Mouse (Mus musculus) embryonic facial prominence, embryonic 12.5 days (tissue): Measurements from ENCODE around the gene Map6. TPM values are rescaled to one million over a fixed set of nuclear protein-coding genes. Genes with fewer than 3 reads are reported as not detected.

Experiments
- ATAC-seq: fragments of 200-750 bp; cut with Nextera tagmentation; 2 replicates; pipeline ENCODE4 v1.8.0; 2017; ENCODE audit not compliant: insufficient number of reproducible peaks, insufficient read depth, low FRiP score, low TSS enrichment
- H3K27ac ChIP-seq: fragments of 300-500 bp; sonication (generic); 2 replicates; pipeline ENCODE4 v1.5.1; 2016; ENCODE audit warnings: mild to moderate bottlenecking
- H3K27me3 ChIP-seq: fragments of 300-500 bp; sonication (generic); 2 replicates; pipeline ENCODE4 v1.6.1; 2016; ENCODE audit warnings: mild to moderate bottlenecking, moderate library complexity
- H3K36me3 ChIP-seq: fragments of 300-500 bp; sonication (generic); 2 replicates; pipeline ENCODE4 v1.6.1; 2016; ENCODE audit warnings: mild to moderate bottlenecking
- H3K4me1 ChIP-seq: fragments of 300-500 bp; sonication (generic); 2 replicates; pipeline ENCODE4 v1.6.1; 2016
- H3K4me2 ChIP-seq: fragments of 300-500 bp; sonication (generic); replicated peaks from 2 replicates; pipeline ENCODE4 v1.6.1; 2016; ENCODE audit warnings: mild to moderate bottlenecking, moderate library complexity
- H3K4me3 ChIP-seq: fragments of 300-500 bp; sonication (generic); 2 replicates; pipeline ENCODE4 v1.5.1; 2016; ENCODE audit warnings: mild to moderate bottlenecking
- H3K9ac ChIP-seq: fragments of 300-500 bp; sonication (generic); 2 replicates; pipeline ENCODE4 v1.6.1; 2016; ENCODE audit warnings: mild to moderate bottlenecking, moderate library complexity
- H3K9me3 ChIP-seq: fragments of 300-500 bp; sonication (generic); 2 replicates; pipeline ENCODE4 v1.6.1; 2016; ENCODE audit warnings: mild to moderate bottlenecking, moderate library complexity
- WGBS: fragments of 180-500 bp; shearing (Covaris S2); methylation state at CpG from one replicate; pipeline ENCODE4 v1.1.7; 2016; 5-methylcytosine and 5-hydroxymethylcytosine counted together
- polyA plus RNA-seq: library from polyadenylated mRNA; unstranded; fragments of >200 nt; fragmentation: Nextera tagmentation; extraction: Ambion mirVana; gene quantifications from 2 replicates; pipeline ENCODE4 v1.2.1, GENCODE M21; 2016

Map6 gene
- polyA plus RNA-seq, 1 experiment from 2014 or later, result 12.6 TPM

GRCm38 (mm10) chr7:99382088-99383000 is 115.1 kb downstream of the Map6 start:
- Histone ChIP-seq H3K9me3 (no peaks in the 10 kb centered on the region), H3K27me3 (no peaks in the 10 kb centered on the region), H3K4me1 (peaks cover 34% of the 10 kb centered on the region), H3K27ac (no peak overlapping the region), H3K4me3 (peak overlapping the region; percentile 52), H3K36me3 (0 out of 2 replicates have a peak, but pooled peaks cover 1% of the 10 kb centered on the region), H3K4me2 (peak overlapping the region; percentile 96), H3K9ac (peak overlapping the region; percentile 74)
- WGBS, result 10% methylated on average over 30 of the region's 30 CpGs
- ATAC-seq, result no peak

- Histone ChIP-seq H3K27me3 (no peaks in the 10 kb centered on the region), H3K4me2 (peak overlapping the region; percentile 96), H3K36me3 (peaks cover 6% of the 10 kb centered on the region; the same call in 1 of the 2 replicates), H3K9me3 (no peaks in the 10 kb centered on the region), H3K27ac (peak overlapping the region; percentile 33; the same call in 1 of the 2 replicates), H3K9ac (peak overlapping the region; percentile 17; the same call in 1 of the 2 replicates), H3K4me3 (peak overlapping the region; percentile 52), H3K4me1 (peaks cover 34% of the 10 kb centered on the region)
- ATAC-seq, result no peak
- 45% methylated on average over 5 of the region's 5 CpGs for WGBS
These were observed 116.0 kb downstream of the Map6 start for GRCm38 (mm10) chr7:99383246-99383645.

- no peak overlapping the region; the same call in 1 of the 2 replicates for H3K9ac ChIP-seq
- no peaks in the 10 kb centered on the region for H3K9me3 ChIP-seq
- H3K36me3 ChIP-seq, result peaks cover 11% of the 10 kb centered on the region; the same call in 1 of the 2 replicates
- ATAC-seq, result no peak
- peaks cover 34% of the 10 kb centered on the region for H3K4me1 ChIP-seq
- no peaks in the 10 kb centered on the region for H3K27me3 ChIP-seq
- peak overlapping the region; percentile 33 for H3K27ac ChIP-seq
- H3K4me2 ChIP-seq, result peak overlapping the region; percentile 96; the same call in 1 of the 2 replicates
- 24% methylated on average over 4 of the region's 4 CpGs for WGBS
- H3K4me3 ChIP-seq, result peak overlapping the region; percentile 9; the same call in 1 of the 2 replicates
These were observed 116.9 kb downstream of the Map6 start for GRCm38 (mm10) chr7:99384101-99384611.

GRCm38 (mm10) chr7:99386030-99386429 is 118.8 kb downstream of the Map6 start:
- no peak overlapping the region for H3K4me3 ChIP-seq
- peaks cover 40% of the 10 kb centered on the region for H3K4me1 ChIP-seq
- no peak overlapping the region for H3K9ac ChIP-seq
- peaks cover 11% of the 10 kb centered on the region; the same call in 1 of the 2 replicates for H3K36me3 ChIP-seq
- no peaks in the 10 kb centered on the region for H3K27me3 ChIP-seq
- WGBS, result 57% methylated on average over 5 of the region's 5 CpGs
- H3K9me3 ChIP-seq, result no peaks in the 10 kb centered on the region
- no peak overlapping the region for H3K27ac ChIP-seq
- no peak for ATAC-seq
- H3K4me2 ChIP-seq, result no peak overlapping the region

Other genes with a start within 250 kb of the Map6 start
- 17.6 and 20.2 TPM in 2 replicates for gene Uvrag, start 126.3 kb upstream of the Map6 start, polyA plus RNA-seq
- 14.4 and 14.7 TPM in 2 replicates for gene Dgat2, start 84.7 kb upstream of the Map6 start, polyA plus RNA-seq
- gene Mogat2, start 28.8 kb upstream of the Map6 start, polyA plus RNA-seq, result 4.9 and 5.3 TPM in 2 replicates
- 1,388 and 1,403 TPM in 2 replicates for gene Serpinh1, start 85.8 kb downstream of the Map6 start, polyA plus RNA-seq
- gene Gdpd5, start 114.0 kb downstream of the Map6 start, polyA plus RNA-seq, result 20.3 and 23.4 TPM in 2 replicates
- 2.1 and 2.7 TPM in 2 replicates for gene Klhl35, start 198.6 kb downstream of the Map6 start, polyA plus RNA-seq
- gene Rps3, start 216.3 kb downstream of the Map6 start, polyA plus RNA-seq, result 695 and 699 TPM in 2 replicates